Mouse (Mus musculus) midbrain, embryonic 14.5 days (tissue): ENCODE data around the gene Cep72. TPM values are rescaled to one million over a fixed set of nuclear protein-coding genes. Genes with fewer than 3 reads are reported as not detected.
A peak's percentile ranks its signal among the peaks of the same experiment; 100 is the strongest.

Source experiments
- ATAC-seq: fragments of 200-750 bp; cut with Nextera tagmentation; 2 replicates; pipeline ENCODE4 v1.8.0; 2017; ENCODE audit warnings: moderate number of reproducible peaks, moderate library complexity; ENCODE audit not compliant: low FRiP score, low TSS enrichment
- DNase-seq: peaks from one replicate; pipeline ENCODE4 v3.0.0-alpha.2; 2015
- H3K27ac ChIP-seq: fragments of 300-500 bp; sonication (generic); replicated peaks from 2 replicates; pipeline ENCODE4 v1.5.1; 2014; ENCODE audit warnings: mild to moderate bottlenecking, low read depth, low read length, moderate library complexity
- H3K27me3 ChIP-seq: fragments of 300-500 bp; sonication (generic); 2 replicates; pipeline ENCODE4 v1.6.1; 2014; ENCODE audit warnings: low read length, control low read depth, mixed read lengths; ENCODE audit not compliant: control insufficient read depth, insufficient read depth
- H3K36me3 ChIP-seq: fragments of 300-500 bp; sonication (generic); 2 replicates; pipeline ENCODE4 v1.6.1; 2014; ENCODE audit warnings: low read length, control low read depth; ENCODE audit not compliant: control insufficient read depth, insufficient read depth
- H3K4me1 ChIP-seq: fragments of 300-500 bp; sonication (generic); 2 replicates; pipeline ENCODE4 v1.6.1; 2014; ENCODE audit warnings: mild to moderate bottlenecking, antibody characterized with exemption, low read length, control low read depth; ENCODE audit not compliant: control insufficient read depth, insufficient read depth
- H3K4me2 ChIP-seq: fragments of 300-500 bp; sonication (generic); 2 replicates; pipeline ENCODE4 v1.6.1; 2014; ENCODE audit warnings: mild to moderate bottlenecking, low read length, moderate library complexity
- H3K4me3 ChIP-seq: fragments of 300-500 bp; sonication (generic); replicated peaks from 2 replicates; pipeline ENCODE4 v1.5.1; 2014; ENCODE audit warnings: low read depth, low read length
- H3K9ac ChIP-seq: fragments of 300-500 bp; sonication (generic); replicated peaks from 2 replicates; pipeline ENCODE4 v1.6.1; 2014; ENCODE audit warnings: mild to moderate bottlenecking, low read length, moderate library complexity
- H3K9me3 ChIP-seq: fragments of 300-500 bp; sonication (generic); 2 replicates; pipeline ENCODE4 v1.6.1; 2016; ENCODE audit warnings: low read length, control low read depth, mixed read lengths; ENCODE audit not compliant: control insufficient read depth
- WGBS: fragments of 180-500 bp; shearing (Covaris S2); extraction: QIAGEN DNeasy Blood & Tissue Kit; methylation state at CpG from one replicate; pipeline ENCODE4 v1.1.7; 2014; 5-methylcytosine and 5-hydroxymethylcytosine counted together
- polyA plus RNA-seq: library from polyadenylated mRNA; unstranded; fragments of >200 nt; fragmentation: Nextera tagmentation; extraction: Ambion mirVana; gene quantifications from 2 replicates; pipeline ENCODE4 v1.2.1, GENCODE M21; 2014

Gene Cep72
- polyA plus RNA-seq, 1 experiment from 2014 or later = 13.3 TPM

DNA sequence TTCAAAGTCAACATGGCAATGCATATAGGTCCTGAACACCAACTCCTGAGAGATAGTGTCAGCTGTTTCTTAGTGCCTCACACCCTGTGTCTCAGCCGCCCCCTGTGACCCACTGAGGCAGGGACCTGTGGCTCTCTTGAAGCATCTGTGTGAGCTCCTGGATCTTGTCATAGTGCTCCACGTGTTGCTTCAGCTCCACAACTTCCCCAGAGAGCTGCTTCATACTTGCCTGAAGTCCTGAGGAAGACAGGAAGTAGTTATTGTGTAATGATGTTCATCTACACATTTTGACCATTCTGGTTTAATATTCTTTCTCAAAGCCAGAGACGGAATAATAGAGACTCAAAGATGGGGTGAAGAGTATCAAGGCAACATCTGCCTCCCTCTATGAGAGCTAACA lies 22.2 kb downstream of the Cep72 start:
- H3K9me3 ChIP-seq = no peaks in the 10 kb centered on the region
- no peaks in the 10 kb centered on the region for H3K27me3 ChIP-seq
- 89% methylated on average over 3 of the region's 3 CpGs for WGBS
- no peak for ATAC-seq
- no peak overlapping the region for H3K4me2 ChIP-seq
- no peak overlapping the region for H3K9ac ChIP-seq
- no peak for DNase-seq
- H3K36me3 ChIP-seq = peaks cover 37% of the 10 kb centered on the region
- no peak overlapping the region for H3K4me3 ChIP-seq
- H3K4me1 ChIP-seq = no peaks in the 10 kb centered on the region
- H3K27ac ChIP-seq = no peak overlapping the region

GRCm38 (mm10) chr13:74035776-74036175 lies 26.3 kb downstream of the Cep72 start:
- peaks cover 42% of the 10 kb centered on the region for H3K36me3 ChIP-seq
- 98% methylated on average over 2 of the region's 2 CpGs for WGBS
- DNase-seq = no peak

DNA sequence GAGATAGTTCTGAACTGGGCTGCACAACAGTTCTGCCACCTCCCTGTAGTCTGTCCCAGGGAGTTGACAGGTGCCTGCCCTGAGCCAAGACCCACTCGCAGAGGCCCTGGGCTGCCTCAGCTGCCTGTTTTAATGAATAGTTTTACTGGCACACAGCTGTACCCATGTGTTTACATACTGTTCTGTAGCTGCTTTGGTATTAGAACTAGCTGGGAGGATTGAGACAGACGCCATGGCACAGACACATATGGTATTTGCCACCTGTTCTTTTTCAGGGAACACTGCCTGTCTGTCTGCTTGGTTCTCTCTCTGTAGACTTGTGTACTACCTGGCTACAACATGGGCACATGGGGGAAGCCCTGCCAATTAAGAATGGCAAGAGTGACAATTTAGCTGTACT lies 27.3 kb downstream of the Cep72 start:
- ATAC-seq (peak; percentile 17; the same call in 1 of the 2 replicates), DNase-seq (no peak)
- H3K36me3 ChIP-seq = peaks cover 39% of the 10 kb centered on the region
- no peak overlapping the region for H3K9ac ChIP-seq
- H3K9me3 ChIP-seq = no peaks in the 10 kb centered on the region
- H3K4me2 ChIP-seq = no peak overlapping the region
- no peaks in the 10 kb centered on the region for H3K27me3 ChIP-seq
- no peak overlapping the region for H3K27ac ChIP-seq
- H3K4me3 ChIP-seq = no peak overlapping the region
- H3K4me1 ChIP-seq = no peaks in the 10 kb centered on the region
- 91% methylated on average over 2 of the region's 2 CpGs for WGBS

More at GRCm38 (mm10) chr13:74035776-74036175, 26.3 kb downstream of the Cep72 start:
- Histone ChIP-seq H3K4me3 (no peak overlapping the region), H3K4me1 (no peaks in the 10 kb centered on the region), H3K9ac (no peak overlapping the region), H3K9me3 (no peaks in the 10 kb centered on the region), H3K4me2 (no peak overlapping the region), H3K27ac (no peak overlapping the region), H3K27me3 (no peaks in the 10 kb centered on the region)
- no peak for ATAC-seq

GRCm38 (mm10) chr13:74031133-74031532 lies 31.0 kb downstream of the Cep72 start:
- Histone ChIP-seq H3K9ac (no peak overlapping the region), H3K27ac (no peak overlapping the region), H3K27me3 (no peaks in the 10 kb centered on the region), H3K4me1 (no peaks in the 10 kb centered on the region), H3K36me3 (peaks cover 18% of the 10 kb centered on the region), H3K4me2 (no peak overlapping the region), H3K4me3 (no peak overlapping the region), H3K9me3 (no peaks in the 10 kb centered on the region)
- ATAC-seq (no peak), DNase-seq (no peak)
- WGBS = 79% methylated on average over 8 of the region's 8 CpGs

GRCm38 (mm10) chr13:74030691-74031090 lies 31.4 kb downstream of the Cep72 start:
- no peaks in the 10 kb centered on the region for H3K9me3 ChIP-seq
- WGBS = 84% methylated on average over 7 of the region's 7 CpGs
- no peak for DNase-seq
- H3K4me2 ChIP-seq = no peak overlapping the region
- no peaks in the 10 kb centered on the region for H3K27me3 ChIP-seq
- no peak overlapping the region for H3K4me3 ChIP-seq
- peaks cover 18% of the 10 kb centered on the region for H3K36me3 ChIP-seq
- no peak overlapping the region for H3K9ac ChIP-seq
- H3K27ac ChIP-seq = no peak overlapping the region
- ATAC-seq = no peak
- no peaks in the 10 kb centered on the region for H3K4me1 ChIP-seq

GRCm38 (mm10) chr13:74029013-74029412 lies 33.1 kb downstream of the Cep72 start:
- Histone ChIP-seq H3K4me1 (no peaks in the 10 kb centered on the region), H3K4me2 (no peak overlapping the region), H3K9me3 (no peaks in the 10 kb centered on the region), H3K27me3 (no peaks in the 10 kb centered on the region), H3K36me3 (peaks cover 18% of the 10 kb centered on the region), H3K27ac (no peak overlapping the region), H3K9ac (no peak overlapping the region), H3K4me3 (no peak overlapping the region)
- DNase-seq (no peak), ATAC-seq (no peak)
- 84% methylated on average over 2 of the region's 2 CpGs for WGBS

DNA sequence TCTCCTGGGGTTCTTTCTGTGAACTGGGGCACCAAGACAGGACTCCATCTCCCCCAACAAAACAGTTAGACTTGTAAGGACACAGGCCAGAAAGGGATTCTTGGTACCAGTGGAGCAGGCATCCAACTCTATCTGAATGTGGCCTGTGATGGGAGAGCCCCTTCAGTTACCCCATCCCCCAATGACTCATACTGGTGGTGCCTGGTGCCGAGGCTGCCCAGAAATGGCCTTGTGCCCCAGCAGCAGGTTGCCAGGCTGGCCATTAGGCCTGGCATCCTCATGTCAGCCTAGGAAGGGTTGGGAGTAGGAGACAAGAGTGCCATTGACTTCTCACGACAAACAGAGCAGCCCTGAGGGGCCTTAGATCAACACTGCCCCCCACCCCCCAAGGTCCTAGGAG lies 34.0 kb downstream of the Cep72 start:
- Histone ChIP-seq H3K4me2 (no peak overlapping the region), H3K27me3 (no peaks in the 10 kb centered on the region), H3K4me1 (no peaks in the 10 kb centered on the region), H3K9me3 (no peaks in the 10 kb centered on the region), H3K36me3 (peaks cover 18% of the 10 kb centered on the region), H3K27ac (no peak overlapping the region), H3K9ac (no peak overlapping the region), H3K4me3 (no peak overlapping the region)
- ATAC-seq (no peak), DNase-seq (no peak)
- 83% methylated on average over 2 of the region's 2 CpGs for WGBS

- no peak overlapping the region for H3K4me2 ChIP-seq
- WGBS = 17% methylated on average over 2 of the region's 2 CpGs
- ATAC-seq (no peak), DNase-seq (peak; percentile 72)
- H3K4me3 ChIP-seq = no peak overlapping the region
- no peaks in the 10 kb centered on the region for H3K9me3 ChIP-seq
- no peak overlapping the region for H3K9ac ChIP-seq
- no peaks in the 10 kb centered on the region for H3K27me3 ChIP-seq
- no peak overlapping the region for H3K27ac ChIP-seq
- H3K36me3 ChIP-seq = peaks cover 6% of the 10 kb centered on the region; the same call in 1 of the 2 replicates
- H3K4me1 ChIP-seq = no peaks in the 10 kb centered on the region
Measured at GRCm38 (mm10) chr13:74026215-74026614, 35.9 kb downstream of the Cep72 start.

GRCm38 (mm10) chr13:74025151-74026081 lies 36.7 kb downstream of the Cep72 start:
- ATAC-seq = no peak
- 0 out of 2 replicates have a peak, but pooled peaks cover 2% of the 10 kb centered on the region for H3K36me3 ChIP-seq
- H3K27me3 ChIP-seq = no peaks in the 10 kb centered on the region
- H3K4me2 ChIP-seq = no peak overlapping the region
- no peak overlapping the region for H3K4me3 ChIP-seq
- H3K27ac ChIP-seq = no peak overlapping the region
- no peak overlapping the region for H3K9ac ChIP-seq
- H3K9me3 ChIP-seq = no peaks in the 10 kb centered on the region
- 76% methylated on average over 4 of the region's 4 CpGs for WGBS
- peak; percentile 26 for DNase-seq
- no peaks in the 10 kb centered on the region for H3K4me1 ChIP-seq
